Mouse (Mus musculus) layer of hippocampus, postnatal 14 days (tissue): ENCODE measurements around the gene Adam1a. TPM values are rescaled to one million over a fixed set of nuclear protein-coding genes. Genes with fewer than 3 reads are reported as not detected.

Experiments used
- DNase-seq, 2 experiments: peaks; one replicate each; pipeline ENCODE4 v3.0.0; 2021 to 2022; ENCODE audit warnings: low spot score in 2 of 2, mixed read lengths in 1 of 2
- long read RNA-seq, 2 experiments: library from polyadenylated mRNA; stranded (forward); transcript quantifications; one replicate each; pipeline ENCODE4 v2.0.0; 2021
- total RNA-seq, 2 experiments: library from RNA; stranded (reverse); gene quantifications; 2 replicates each; pipeline ENCODE4 v1.2.3; 2021

Adam1a gene
- total RNA-seq = 10 to 100 TPM; 11.1 to 11.7 TPM
- long read RNA-seq, experiment 1, partial matches to known transcripts = 0 of 3 reads
- long read RNA-seq, experiment 1, other reads (novel, unspliced or antisense) = 3 of 3 reads
- long read RNA-seq, experiment 2, partial matches to known transcripts = 0 of 4 reads
- long read RNA-seq, experiment 2, other reads (novel, unspliced or antisense) = 0 of 4 reads

GRCm38 (mm10) chr5:121544910-121545792 lies at the start of gene Adam1a, which contains the start of gene Gm42878:
TSS of gene Adam1a (minus strand) at chr5:121545482.
TSS of gene Gm42878 (minus strand) at chr5:121545482.
- peak; percentile 15 to 29 for DNase-seq

- no peak for DNase-seq
Measured at GRCm38 (mm10) chr5:121594714-121595313, 49.5 kb upstream of the Adam1a start.

- peak; percentile 63 to 76 for DNase-seq
Measured at GRCm38 (mm10) chr5:121593451-121594401, 48.4 kb upstream of the Adam1a start, which contains the start of gene Aldh2. TSS of gene Aldh2 (minus strand) at chr5:121593824.

- peak in 1 of 2 experiments; percentile 21 for DNase-seq
Measured at GRCm38 (mm10) chr5:121592816-121593407, 47.6 kb upstream of the Adam1a start.

- DNase-seq = no peak
Measured at GRCm38 (mm10) chr5:121592064-121592815, 47.0 kb upstream of the Adam1a start.

GRCm38 (mm10) chr5:121591417-121592063 lies 46.3 kb upstream of the Adam1a start:
- no peak for DNase-seq

- no peak for DNase-seq
Measured at GRCm38 (mm10) chr5:121589928-121590327, 44.6 kb upstream of the Adam1a start.

GRCm38 (mm10) chr5:121586400-121587039 lies 41.2 kb upstream of the Adam1a start:
- DNase-seq = peak; percentile 40 to 57

GRCm38 (mm10) chr5:121585699-121586098 lies 40.4 kb upstream of the Adam1a start:
- DNase-seq = no peak

- DNase-seq = no peak
Measured at GRCm38 (mm10) chr5:121585005-121585404, 39.7 kb upstream of the Adam1a start.

- DNase-seq = peak; percentile 62 to 76
Measured at GRCm38 (mm10) chr5:121583765-121584501, 38.7 kb upstream of the Adam1a start.

- no peak for DNase-seq
Measured at GRCm38 (mm10) chr5:121581945-121582344, 36.7 kb upstream of the Adam1a start.

GRCm38 (mm10) chr5:121576927-121577488 lies 31.7 kb upstream of the Adam1a start:
- no peak for DNase-seq

- DNase-seq = no peak
Measured at GRCm38 (mm10) chr5:121575867-121576266, 30.6 kb upstream of the Adam1a start.

- no peak for DNase-seq
Measured at GRCm38 (mm10) chr5:121574145-121574544, 28.9 kb upstream of the Adam1a start.

GRCm38 (mm10) chr5:121570787-121571186 lies 25.5 kb upstream of the Adam1a start:
- no peak for DNase-seq

- no peak for DNase-seq
Measured at GRCm38 (mm10) chr5:121569881-121570420, 24.7 kb upstream of the Adam1a start.
